Mouse (Mus musculus): ENCODE data around the gene Ccdc66. TPM values are rescaled to one million over a fixed set of nuclear protein-coding genes. Genes with fewer than 3 reads are reported as not detected.
A peak's percentile ranks its signal among the peaks of the same experiment; 100 is the strongest.

Ccdc66 gene
- polyA plus RNA-seq (2014; fragmentation: Nextera tagmentation; extraction: Ambion mirVana) = 17.0 and 19.4 TPM in 2 replicates

DNA sequence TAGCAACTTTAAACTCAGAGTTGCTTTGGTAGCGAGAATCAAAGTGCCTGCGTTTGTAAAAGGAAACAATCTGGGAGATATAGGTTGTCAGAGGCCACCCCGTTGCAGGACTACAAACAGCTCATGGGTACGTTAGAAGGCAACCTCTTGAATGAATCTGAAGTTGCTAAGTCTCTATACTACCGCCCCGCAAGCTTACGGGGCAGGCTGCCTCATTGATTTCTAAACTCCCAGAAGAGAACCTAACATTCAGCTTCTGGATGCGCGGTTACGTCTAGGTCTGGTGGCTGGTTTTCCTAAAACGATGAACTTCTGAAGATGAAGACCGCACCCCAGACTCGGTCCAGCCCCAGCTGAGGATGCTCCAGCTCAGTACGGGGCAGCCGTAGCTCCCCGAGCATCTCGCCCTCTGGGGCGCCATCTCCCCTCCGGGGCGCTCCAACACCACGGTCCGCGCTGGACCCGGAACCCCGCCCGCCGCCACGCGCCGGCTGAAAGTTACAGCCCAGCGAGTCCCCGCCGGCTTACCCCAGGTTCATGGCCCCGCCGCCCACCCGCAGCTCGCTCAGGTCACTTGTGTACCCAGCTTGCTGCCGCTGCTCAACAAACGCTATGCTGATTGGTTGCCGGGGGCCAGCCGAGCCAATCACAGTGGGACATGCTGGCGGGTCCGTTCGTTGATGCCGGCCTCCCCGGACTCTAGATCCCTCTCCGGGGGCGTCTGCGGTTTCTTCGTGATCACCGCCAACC, at the start of gene Ccdc66:
Gene Ccdc66, minus strand, starts transcription at position 567 of the 750 bp plus-strand sequence.
- Histone ChIP-seq H3K4me2 (ENCODE audit: low read depth, low read length) (peak within 1 kb of the TSS; percentile 46), H3K36me3 (replicated peaks; ENCODE audit: control insufficient read depth, insufficient read depth, low read depth, low read length) (no peaks in the 10 kb centered on the region), H3K27me3 (ENCODE audit: control insufficient read depth, insufficient read depth, low read length) (no peaks in the 10 kb centered on the region), H3K9me3 (replicated peaks; ENCODE audit: control insufficient read depth, low read length) (no peaks in the 10 kb centered on the region), H3K9ac (replicated peaks; ENCODE audit: low read length) (peak within 1 kb of the TSS; percentile 67), H3K4me3 (ENCODE audit: low read depth, low read length) (peak within 1 kb of the TSS; percentile 53), H3K4me1 (ENCODE audit: control insufficient read depth, insufficient read depth, low read length) (0 out of 2 replicates have a peak, but pooled peaks cover 2% of the 10 kb centered on the region), H3K27ac (replicated peaks; ENCODE audit: low read depth, low read length) (peak within 1 kb of the TSS; percentile 2; the same call in 1 of the 2 replicates)
- under 1% methylated on average over 51 of the region's 51 CpGs for WGBS
- DNase-seq (ENCODE audit: low spot score) (peak; percentile 96), ATAC-seq (replicated peaks; ENCODE audit: insufficient number of reproducible peaks, low FRiP score, low TSS enrichment, low read depth) (peak; percentile 93)

GRCm38 (mm10) chr14:27543838-27544426, 35.7 kb upstream of the Ccdc66 start:
- WGBS = 76% methylated on average over 4 of the region's 4 CpGs
- H3K27me3 ChIP-seq (ENCODE audit: control insufficient read depth, insufficient read depth, low read length) = no peaks in the 10 kb centered on the region
- H3K9ac ChIP-seq (replicated peaks; ENCODE audit: low read length) = no peak overlapping the region
- ATAC-seq (replicated peaks; ENCODE audit: insufficient number of reproducible peaks, low FRiP score, low TSS enrichment, low read depth) (no peak), DNase-seq (ENCODE audit: low spot score) (no peak)
- no peaks in the 10 kb centered on the region for H3K9me3 ChIP-seq (replicated peaks; ENCODE audit: control insufficient read depth, low read length)
- no peak overlapping the region for H3K4me2 ChIP-seq (ENCODE audit: low read depth, low read length)
- H3K27ac ChIP-seq (replicated peaks; ENCODE audit: low read depth, low read length) = no peak overlapping the region
- no peak overlapping the region for H3K4me3 ChIP-seq (ENCODE audit: low read depth, low read length)
- H3K4me1 ChIP-seq (ENCODE audit: control insufficient read depth, insufficient read depth, low read length) = no peaks in the 10 kb centered on the region
- H3K36me3 ChIP-seq (replicated peaks; ENCODE audit: control insufficient read depth, insufficient read depth, low read depth, low read length) = no peaks in the 10 kb centered on the region

DNA sequence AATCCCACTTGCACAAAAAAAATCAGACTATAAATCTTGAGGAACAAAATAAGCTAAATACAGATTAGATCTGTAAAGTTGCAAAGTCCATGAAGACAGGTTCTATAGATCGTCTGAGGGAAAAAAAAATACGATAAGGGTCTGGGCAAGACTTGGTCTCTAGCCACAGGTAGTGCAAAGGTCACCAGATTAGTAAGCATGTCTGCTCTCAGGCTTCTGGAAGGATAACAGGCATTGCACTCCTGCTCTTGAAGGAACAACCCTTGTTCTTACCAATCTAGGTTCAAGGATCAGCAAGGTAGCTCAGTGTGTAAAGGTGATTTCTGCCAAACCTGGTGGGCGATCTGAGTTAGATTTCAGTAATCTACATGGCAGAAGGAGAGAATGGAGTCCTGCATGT, 28.2 kb upstream of the Ccdc66 start:
- no peak overlapping the region for H3K4me3 ChIP-seq (ENCODE audit: low read depth, low read length)
- WGBS = 86% methylated on average over 3 of the region's 3 CpGs
- no peak for ATAC-seq (replicated peaks; ENCODE audit: insufficient number of reproducible peaks, low FRiP score, low TSS enrichment, low read depth)

GRCm38 (mm10) chr14:27524541-27524940, 16.3 kb upstream of the Ccdc66 start:
- Histone ChIP-seq H3K36me3 (replicated peaks; ENCODE audit: control insufficient read depth, insufficient read depth, low read depth, low read length) (no peaks in the 10 kb centered on the region), H3K4me2 (ENCODE audit: low read depth, low read length) (no peak overlapping the region), H3K4me1 (ENCODE audit: control insufficient read depth, insufficient read depth, low read length) (no peaks in the 10 kb centered on the region), H3K27ac (replicated peaks; ENCODE audit: low read depth, low read length) (no peak overlapping the region), H3K4me3 (ENCODE audit: low read depth, low read length) (no peak overlapping the region), H3K9ac (replicated peaks; ENCODE audit: low read length) (no peak overlapping the region), H3K9me3 (replicated peaks; ENCODE audit: control insufficient read depth, low read length) (no peaks in the 10 kb centered on the region), H3K27me3 (ENCODE audit: control insufficient read depth, insufficient read depth, low read length) (no peaks in the 10 kb centered on the region)
- DNase-seq (ENCODE audit: low spot score) (no peak), ATAC-seq (replicated peaks; ENCODE audit: insufficient number of reproducible peaks, low FRiP score, low TSS enrichment, low read depth) (no peak)

More for the DNA sequence above, 28.2 kb upstream of the Ccdc66 start:
- no peaks in the 10 kb centered on the region for H3K27me3 ChIP-seq (ENCODE audit: control insufficient read depth, insufficient read depth, low read length)
- H3K9ac ChIP-seq (replicated peaks; ENCODE audit: low read length) = no peak overlapping the region
- H3K4me1 ChIP-seq (ENCODE audit: control insufficient read depth, insufficient read depth, low read length) = no peaks in the 10 kb centered on the region
- no peak for DNase-seq (ENCODE audit: low spot score)
- no peaks in the 10 kb centered on the region for H3K36me3 ChIP-seq (replicated peaks; ENCODE audit: control insufficient read depth, insufficient read depth, low read depth, low read length)
- no peaks in the 10 kb centered on the region for H3K9me3 ChIP-seq (replicated peaks; ENCODE audit: control insufficient read depth, low read length)
- H3K4me2 ChIP-seq (ENCODE audit: low read depth, low read length) = no peak overlapping the region
- H3K27ac ChIP-seq (replicated peaks; ENCODE audit: low read depth, low read length) = no peak overlapping the region

GRCm38 (mm10) chr14:27508644-27509301, 513 bp upstream of the Ccdc66 start:
- peak overlapping the region; percentile 67 for H3K9ac ChIP-seq (replicated peaks; ENCODE audit: low read length)
- no peaks in the 10 kb centered on the region for H3K36me3 ChIP-seq (replicated peaks; ENCODE audit: control insufficient read depth, insufficient read depth, low read depth, low read length)
- ATAC-seq (replicated peaks; ENCODE audit: insufficient number of reproducible peaks, low FRiP score, low TSS enrichment, low read depth) (peak; percentile 45), DNase-seq (ENCODE audit: low spot score) (no peak)
- WGBS = 30% methylated on average over 15 of the region's 15 CpGs
- H3K4me3 ChIP-seq (ENCODE audit: low read depth, low read length) = peak overlapping the region; percentile 53
- H3K4me1 ChIP-seq (ENCODE audit: control insufficient read depth, insufficient read depth, low read length) = 0 out of 2 replicates have a peak, but pooled peaks cover 2% of the 10 kb centered on the region
- H3K9me3 ChIP-seq (replicated peaks; ENCODE audit: control insufficient read depth, low read length) = no peaks in the 10 kb centered on the region
- no peaks in the 10 kb centered on the region for H3K27me3 ChIP-seq (ENCODE audit: control insufficient read depth, insufficient read depth, low read length)
- no peak overlapping the region for H3K27ac ChIP-seq (replicated peaks; ENCODE audit: low read depth, low read length)
- peak overlapping the region; percentile 46 for H3K4me2 ChIP-seq (ENCODE audit: low read depth, low read length)

DNA sequence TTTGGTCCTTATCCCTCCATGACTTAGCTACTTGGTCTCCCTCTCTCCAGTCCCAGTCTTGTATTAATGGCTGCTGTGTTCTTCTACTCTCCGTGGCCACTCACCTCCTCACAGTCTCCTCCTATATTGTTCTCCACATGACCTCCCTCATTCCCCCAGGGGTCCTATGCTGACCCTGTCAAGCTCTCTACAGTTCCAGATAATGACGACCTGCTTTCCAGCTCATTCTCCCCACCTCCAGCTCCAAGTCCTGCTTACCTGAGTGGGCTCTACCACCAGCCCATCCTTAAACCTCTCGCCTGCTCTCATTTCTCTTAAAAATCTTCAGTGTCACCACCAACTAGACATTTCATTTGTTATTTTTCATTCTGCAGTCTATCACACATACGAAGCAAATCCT, 7.2 kb downstream of the Ccdc66 start:
- Histone ChIP-seq H3K9me3 (replicated peaks; ENCODE audit: control insufficient read depth, low read length) (no peaks in the 10 kb centered on the region), H3K27ac (replicated peaks; ENCODE audit: low read depth, low read length) (no peak overlapping the region), H3K36me3 (replicated peaks; ENCODE audit: control insufficient read depth, insufficient read depth, low read depth, low read length) (no peaks in the 10 kb centered on the region), H3K4me2 (ENCODE audit: low read depth, low read length) (no peak overlapping the region), H3K4me3 (ENCODE audit: low read depth, low read length) (no peak overlapping the region), H3K9ac (replicated peaks; ENCODE audit: low read length) (no peak overlapping the region), H3K4me1 (ENCODE audit: control insufficient read depth, insufficient read depth, low read length) (no peaks in the 10 kb centered on the region), H3K27me3 (ENCODE audit: control insufficient read depth, insufficient read depth, low read length) (no peaks in the 10 kb centered on the region)
- WGBS = 75% methylated on average over 4 of the region's 4 CpGs
- no peak for DNase-seq (ENCODE audit: low spot score)
- no peak for ATAC-seq (replicated peaks; ENCODE audit: insufficient number of reproducible peaks, low FRiP score, low TSS enrichment, low read depth)

- Histone ChIP-seq H3K4me1 (ENCODE audit: control insufficient read depth, insufficient read depth, low read length) (no peaks in the 10 kb centered on the region), H3K4me2 (ENCODE audit: low read depth, low read length) (no peak overlapping the region), H3K9ac (replicated peaks; ENCODE audit: low read length) (no peak overlapping the region), H3K4me3 (ENCODE audit: low read depth, low read length) (no peak overlapping the region), H3K9me3 (replicated peaks; ENCODE audit: control insufficient read depth, low read length) (no peaks in the 10 kb centered on the region), H3K27me3 (ENCODE audit: control insufficient read depth, insufficient read depth, low read length) (no peaks in the 10 kb centered on the region), H3K36me3 (replicated peaks; ENCODE audit: control insufficient read depth, insufficient read depth, low read depth, low read length) (no peaks in the 10 kb centered on the region; the same call in 1 of the 2 replicates), H3K27ac (replicated peaks; ENCODE audit: low read depth, low read length) (no peak overlapping the region)
- DNase-seq (ENCODE audit: low spot score) = no peak
- no peak for ATAC-seq (replicated peaks; ENCODE audit: insufficient number of reproducible peaks, low FRiP score, low TSS enrichment, low read depth)
- WGBS = 94% methylated on average over 4 of the region's 4 CpGs
These were observed 14.7 kb downstream of the Ccdc66 start for GRCm38 (mm10) chr14:27493516-27493915.

- DNase-seq (ENCODE audit: low spot score) (no peak), ATAC-seq (replicated peaks; ENCODE audit: insufficient number of reproducible peaks, low FRiP score, low TSS enrichment, low read depth) (no peak)
- 93% methylated on average over 5 of the region's 5 CpGs for WGBS
- Histone ChIP-seq H3K27me3 (ENCODE audit: control insufficient read depth, insufficient read depth, low read length) (no peaks in the 10 kb centered on the region), H3K9ac (replicated peaks; ENCODE audit: low read length) (no peak overlapping the region), H3K27ac (replicated peaks; ENCODE audit: low read depth, low read length) (no peak overlapping the region), H3K4me1 (ENCODE audit: control insufficient read depth, insufficient read depth, low read length) (no peaks in the 10 kb centered on the region), H3K4me3 (ENCODE audit: low read depth, low read length) (no peak overlapping the region), H3K9me3 (replicated peaks; ENCODE audit: control insufficient read depth, low read length) (no peaks in the 10 kb centered on the region), H3K4me2 (ENCODE audit: low read depth, low read length) (no peak overlapping the region), H3K36me3 (replicated peaks; ENCODE audit: control insufficient read depth, insufficient read depth, low read depth, low read length) (peaks cover 3% of the 10 kb centered on the region; the same call in 1 of the 2 replicates)
These were observed 16.9 kb downstream of the Ccdc66 start for GRCm38 (mm10) chr14:27491399-27491798.
